Mouse (Mus musculus): ENCODE measurements around the gene Gm17428.
"Not testable (repeated sequence)": the region's sequence is repeated elsewhere in the genome, so short reads cannot be mapped to it uniquely, and the experiment has no call there.

Gm17428 gene

DNA sequence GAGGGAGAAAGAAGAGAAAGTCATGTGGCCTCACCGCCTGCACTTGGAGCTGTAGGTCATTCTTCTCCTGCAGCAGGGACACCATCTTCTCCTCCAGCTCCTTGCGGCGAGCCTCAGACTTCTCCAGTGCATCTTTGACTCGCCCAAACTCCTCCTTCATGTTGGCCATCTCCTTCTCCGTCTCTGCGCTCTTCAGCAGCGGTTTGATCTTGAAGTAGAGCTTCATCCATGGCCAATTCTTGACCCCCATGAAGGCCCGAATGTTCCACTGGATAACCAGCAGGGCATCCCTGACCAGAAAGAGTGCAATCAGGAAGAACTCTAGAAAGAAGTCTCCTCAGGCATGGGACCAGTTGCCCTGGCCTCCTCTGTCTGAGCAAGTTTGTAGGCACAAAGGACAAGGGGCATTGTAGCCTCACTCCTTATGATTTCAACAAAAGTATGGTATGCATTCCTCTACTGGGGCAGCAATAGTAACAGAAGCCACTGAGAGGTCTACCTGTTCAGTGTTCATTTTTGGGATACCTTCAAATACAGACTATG, 23.0 kb upstream of the Gm17428 start:
- DNase-seq (ENCODE audit: low spot score), result no peak

- DNase-seq (ENCODE audit: low spot score), result no peak
Measured at GRCm38 (mm10) chr14:54954474-54954873, 22.3 kb upstream of the Gm17428 start.

DNA sequence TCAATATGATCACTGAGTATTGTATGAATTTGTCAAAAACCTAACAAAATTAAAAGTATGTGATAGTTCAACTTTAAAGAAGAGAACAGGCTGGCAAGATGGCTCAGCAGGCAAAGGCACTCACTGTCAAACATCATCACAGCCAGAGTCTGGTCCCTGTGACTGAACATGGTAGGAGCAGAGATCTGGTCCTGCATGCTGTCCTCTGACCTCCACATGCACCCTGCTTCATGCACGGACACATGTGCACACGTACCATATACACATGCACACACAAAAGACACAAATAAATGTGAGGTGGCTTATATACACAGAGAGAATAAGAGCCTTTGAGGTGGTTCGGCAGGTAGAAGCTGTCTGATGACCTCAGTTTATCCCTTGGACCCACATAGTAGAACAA, 21.3 kb upstream of the Gm17428 start:
- DNase-seq (ENCODE audit: low spot score), result no peak

DNA sequence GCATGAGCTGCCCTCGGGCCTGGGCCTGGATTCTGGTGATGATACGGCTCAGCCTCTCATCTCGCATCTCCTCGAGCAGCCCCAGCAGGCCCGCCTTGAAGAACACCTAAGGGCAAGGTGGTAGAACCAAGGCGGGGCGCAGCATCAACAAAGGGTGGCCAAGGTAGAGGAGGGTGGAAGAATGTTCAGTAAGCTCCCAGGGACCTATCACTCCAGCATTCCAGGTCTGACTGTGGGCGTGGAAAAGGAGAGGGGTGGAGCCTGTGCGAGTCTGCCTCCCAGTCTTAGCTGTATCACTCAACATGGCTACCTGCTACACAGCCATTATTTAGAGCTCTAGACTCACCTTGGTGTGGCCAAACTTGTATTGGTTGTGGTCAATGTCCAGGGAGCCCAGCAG, 20.2 kb upstream of the Gm17428 start:
- DNase-seq (ENCODE audit: low spot score), result no peak

GRCm38 (mm10) chr14:54958503-54958902, 18.2 kb upstream of the Gm17428 start:
- DNase-seq (ENCODE audit: low spot score), result no peak

- DNase-seq (ENCODE audit: low spot score), result no peak
Measured at GRCm38 (mm10) chr14:54959197-54959596, 17.5 kb upstream of the Gm17428 start.

- DNase-seq (ENCODE audit: low spot score), result not testable (repeated sequence)
Measured at GRCm38 (mm10) chr14:54959853-54960613, 16.7 kb upstream of the Gm17428 start.

DNA sequence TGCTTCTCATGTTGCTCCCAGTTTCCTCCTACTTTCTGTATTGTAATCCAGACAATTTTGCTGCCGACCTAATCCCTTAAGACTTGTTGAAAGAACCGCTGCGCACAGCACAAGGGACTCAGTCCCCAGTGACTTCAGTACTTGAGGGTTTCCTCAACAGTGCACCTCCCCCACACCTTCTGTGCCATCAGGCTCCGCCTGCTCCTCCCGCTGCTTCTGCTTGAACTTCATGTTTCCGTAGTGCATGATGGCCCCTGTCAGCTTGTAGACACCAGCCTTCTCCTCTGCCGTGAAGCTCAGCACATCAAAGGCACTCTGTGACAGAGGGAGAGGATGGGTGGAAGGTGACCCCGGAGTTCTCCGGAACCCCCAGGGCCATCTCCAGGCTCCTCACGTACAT, 16.0 kb upstream of the Gm17428 start:
- no peak for DNase-seq (ENCODE audit: low spot score)

DNA sequence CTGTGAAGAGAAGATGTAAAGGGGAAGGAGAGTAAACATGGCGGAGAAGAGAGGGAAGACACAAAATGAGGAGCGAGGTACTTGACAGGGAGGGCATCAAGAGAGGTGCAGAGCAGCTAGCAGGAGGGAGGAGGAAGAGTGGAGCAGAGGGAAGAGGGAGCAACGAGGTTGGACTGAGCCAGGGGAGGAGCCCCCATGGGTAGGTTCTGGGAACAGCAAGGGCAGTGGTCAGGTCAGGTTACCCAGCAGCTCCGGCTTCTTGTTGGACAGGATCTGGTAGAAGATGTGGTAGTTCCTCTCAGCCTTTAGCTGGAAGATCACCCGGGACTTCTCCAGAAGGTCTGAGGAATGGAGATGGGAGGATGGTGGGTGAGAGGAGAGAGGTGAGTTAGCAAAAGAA, 15.2 kb upstream of the Gm17428 start:
- no peak for DNase-seq (ENCODE audit: low spot score)

DNA sequence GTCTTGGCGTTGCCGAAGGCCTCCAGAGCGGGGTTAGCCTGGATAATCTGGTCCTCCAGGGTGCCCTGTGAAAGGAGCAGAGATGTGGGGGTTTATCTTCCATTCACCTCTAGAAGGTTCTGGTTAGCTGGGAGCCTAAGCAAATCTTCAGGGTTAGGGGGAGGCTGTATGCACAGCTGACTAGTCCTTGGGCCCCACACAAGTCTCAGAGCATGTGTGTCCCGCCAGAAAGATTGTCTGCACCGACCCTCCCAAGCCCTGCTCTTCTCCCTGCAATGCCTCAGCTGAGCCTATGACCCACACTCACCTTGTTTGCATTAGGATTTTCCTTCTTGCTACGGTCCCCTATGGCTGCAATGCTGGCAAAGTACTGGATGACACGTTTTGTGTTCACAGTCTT, 14.0 kb upstream of the Gm17428 start:
- no peak for DNase-seq (ENCODE audit: low spot score)

GRCm38 (mm10) chr14:54963727-54964126, 13.0 kb upstream of the Gm17428 start:
- no peak for DNase-seq (ENCODE audit: low spot score)

DNA sequence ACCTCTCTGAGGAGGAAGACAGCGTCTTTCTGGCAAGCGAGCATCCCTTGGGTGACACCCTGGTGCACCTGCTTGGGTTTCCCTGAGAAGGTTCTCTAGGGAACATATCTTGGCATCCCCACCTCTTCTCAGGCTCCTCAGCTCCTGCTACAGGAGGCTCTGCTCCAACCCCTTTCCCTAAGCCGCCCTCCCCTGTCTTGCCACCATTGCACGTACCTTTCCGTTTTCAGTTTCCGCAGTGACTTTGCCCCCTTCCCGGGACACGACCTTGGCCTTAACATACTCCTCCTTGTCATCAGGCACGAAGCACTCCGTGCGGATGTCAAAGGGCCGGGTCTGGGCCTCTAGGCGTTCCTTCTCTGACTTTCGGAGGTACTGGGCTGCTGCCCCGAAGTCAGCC, 11.7 kb upstream of the Gm17428 start:
- no peak for DNase-seq (ENCODE audit: low spot score)

DNA sequence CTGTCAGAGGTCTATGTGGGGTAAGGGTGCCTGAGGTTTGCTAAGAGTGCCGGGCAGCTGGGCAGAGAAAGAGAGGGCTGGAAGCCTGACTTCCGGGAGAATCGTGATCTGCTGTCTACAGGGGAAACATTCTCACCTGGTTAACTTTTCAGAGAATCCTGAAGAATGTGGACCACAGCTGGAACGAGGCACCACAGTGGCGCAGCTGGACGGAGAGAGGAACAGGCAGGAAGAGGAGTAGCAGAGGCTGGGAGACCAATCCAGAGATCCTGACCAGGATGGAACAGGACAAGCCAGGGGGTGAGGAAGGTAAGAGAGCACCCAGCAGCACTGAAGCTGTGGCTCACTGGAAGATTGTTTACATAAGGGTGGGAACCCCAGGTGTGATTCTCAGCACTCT, 11.1 kb upstream of the Gm17428 start:
- DNase-seq (ENCODE audit: low spot score), result no peak

DNA sequence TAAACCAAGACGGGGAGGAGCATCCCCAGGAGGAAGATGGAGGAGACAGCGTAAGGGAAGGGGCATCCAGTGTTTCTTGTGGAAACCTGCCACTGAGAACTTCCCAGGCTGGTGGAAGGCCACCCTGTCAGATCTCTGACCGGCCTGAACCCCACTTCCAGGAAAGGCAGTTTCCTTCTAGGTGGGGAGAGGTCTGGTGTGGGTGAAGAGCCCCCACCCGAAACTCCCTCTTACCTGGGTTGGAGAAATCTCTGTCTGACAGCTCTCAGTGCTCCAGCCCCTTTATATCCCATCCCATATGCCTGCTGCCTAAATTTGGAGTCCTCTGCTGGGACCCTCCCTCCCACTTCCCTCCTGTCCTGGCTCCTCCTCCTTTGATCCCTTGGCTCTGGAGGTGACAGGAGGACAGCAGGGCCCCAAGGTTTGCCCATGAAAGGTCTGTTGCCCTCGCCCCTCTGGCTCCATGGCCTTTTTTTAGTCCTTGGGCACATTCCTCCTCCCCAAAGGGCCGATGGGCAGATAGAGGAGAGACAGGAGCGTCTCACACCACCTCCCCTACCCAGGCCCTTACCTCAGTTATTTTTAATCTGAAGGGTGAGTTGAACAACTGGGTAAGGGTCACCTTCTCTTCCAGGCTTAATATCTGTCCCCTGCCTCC, 10.3 kb upstream of the Gm17428 start, which contains the start of gene Myh6:
Gene Myh6, minus strand, starts transcription at position 608 of the 658 bp plus-strand sequence.
- no peak for DNase-seq (ENCODE audit: low spot score)

DNA sequence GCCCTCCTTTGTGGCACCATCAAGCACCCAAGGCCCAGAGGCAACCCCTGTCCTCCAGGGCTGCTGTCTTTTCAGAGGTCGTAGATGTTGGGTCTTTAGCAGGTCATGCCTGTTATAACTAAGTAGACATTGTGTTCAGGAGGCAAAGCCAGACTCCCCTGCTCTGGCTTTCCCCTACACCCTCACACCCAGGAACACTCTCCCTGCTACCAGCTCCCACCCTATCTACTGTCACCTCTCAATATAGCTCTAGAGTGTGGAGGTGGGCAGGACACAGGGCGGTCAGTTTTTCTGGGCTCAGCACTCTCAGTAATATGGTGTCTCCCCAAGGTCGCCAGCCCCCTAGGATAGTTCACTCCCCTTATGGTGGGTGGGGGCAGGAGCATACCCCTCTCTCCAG, 8.9 kb upstream of the Gm17428 start:
- DNase-seq (ENCODE audit: low spot score), result no peak

GRCm38 (mm10) chr14:54968344-54968743, 8.4 kb upstream of the Gm17428 start:
- no peak for DNase-seq (ENCODE audit: low spot score)

GRCm38 (mm10) chr14:54972786-54973185, 3.9 kb upstream of the Gm17428 start:
- DNase-seq (ENCODE audit: low spot score), result not testable (repeated sequence)

DNA sequence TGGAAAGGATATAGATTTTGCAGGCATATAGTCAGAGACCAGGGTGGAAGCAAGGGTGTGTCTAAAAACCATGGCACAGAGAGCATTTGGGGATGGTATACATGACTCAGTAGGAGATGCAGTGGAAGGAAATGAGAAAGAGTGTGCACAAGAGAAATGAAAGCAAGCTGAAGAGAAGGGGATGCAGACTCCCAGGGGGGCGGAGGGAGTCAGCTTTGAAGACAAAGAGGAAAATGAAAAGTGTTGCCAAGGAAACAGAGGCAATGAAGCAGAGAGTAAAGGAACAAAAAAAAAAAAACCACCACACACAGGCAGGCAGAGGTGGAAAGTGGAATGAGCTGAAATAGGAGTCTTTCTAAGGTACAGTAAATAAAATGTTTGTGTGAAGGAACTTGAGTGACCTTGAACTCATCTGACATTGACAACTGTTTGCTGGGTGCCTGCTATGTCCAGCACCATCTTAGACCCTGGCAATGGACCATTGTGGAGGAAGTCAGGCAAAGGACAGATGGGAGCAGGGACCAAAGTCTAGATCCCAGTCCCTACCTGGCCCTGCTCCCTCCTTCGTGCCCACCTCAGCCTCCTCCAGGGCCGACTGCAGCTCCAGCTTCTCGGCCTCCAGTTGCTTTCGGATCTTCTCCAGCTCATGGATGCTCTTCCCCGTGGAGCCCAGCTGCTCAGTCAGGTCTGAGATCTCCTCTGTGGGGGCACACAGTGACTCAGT, 2.5 kb upstream of the Gm17428 start:
- no peak for DNase-seq (ENCODE audit: low spot score)

- DNase-seq (ENCODE audit: low spot score), result no peak
Measured at GRCm38 (mm10) chr14:54978664-54979063, 1.9 kb downstream of the Gm17428 start.

DNA sequence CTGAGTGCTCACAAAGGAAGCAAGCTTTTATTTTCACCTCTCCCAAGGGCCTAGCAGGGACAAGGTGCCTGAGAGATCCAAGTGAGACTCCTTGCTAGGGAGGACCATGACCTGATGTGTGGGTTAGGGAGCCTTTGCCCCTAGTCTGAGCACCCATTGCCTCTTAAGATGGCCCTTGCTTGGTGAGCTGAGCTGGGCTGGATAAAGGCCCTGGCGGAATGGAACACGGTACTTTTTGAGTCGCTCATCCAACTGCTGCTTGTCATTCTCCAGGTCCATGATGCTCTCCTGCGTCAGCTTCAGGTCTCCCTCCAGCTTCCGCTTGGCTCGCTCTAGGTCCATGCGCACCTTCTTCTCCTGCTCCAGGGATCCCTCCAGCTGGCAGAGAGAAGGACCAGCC, 5.2 kb downstream of the Gm17428 start:
- no peak for DNase-seq (ENCODE audit: low spot score)

DNA sequence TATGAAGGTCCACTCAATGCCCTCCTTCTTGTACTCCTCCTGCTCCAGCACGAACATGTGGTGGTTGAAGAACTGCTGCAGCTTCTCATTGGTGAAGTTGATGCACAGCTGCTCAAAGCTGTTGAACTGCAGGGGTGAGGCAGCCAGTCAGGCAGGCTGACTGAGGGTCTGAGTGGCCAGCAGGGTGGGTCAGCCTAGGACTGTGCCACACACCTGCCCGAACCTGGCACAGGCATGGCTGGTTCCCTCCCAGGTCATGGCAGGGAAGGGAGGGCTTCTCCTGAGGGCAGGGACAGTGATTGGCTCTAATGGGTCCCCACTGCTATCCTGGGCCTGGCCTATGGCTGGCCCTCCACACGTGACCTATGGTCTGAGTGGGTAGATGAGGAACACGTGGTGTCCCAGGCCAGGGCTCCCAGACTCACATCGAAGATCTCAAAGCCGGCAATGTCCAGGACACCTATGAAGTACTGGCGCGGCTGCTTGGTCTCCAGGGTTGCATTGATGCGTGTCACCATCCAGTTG, 11.7 kb downstream of the Gm17428 start:
- DNase-seq (ENCODE audit: low spot score), result not testable (repeated sequence)

- no peak for DNase-seq (ENCODE audit: low spot score)
Measured at GRCm38 (mm10) chr14:54988882-54989281, 12.1 kb downstream of the Gm17428 start.
